Mouse (Mus musculus) c-Kit-positive CD71-positive TER-119-positive erythroid progenitor cells, embryonic 14.5 days (primary cell): ENCODE data around the gene Mrpl41.
A peak's percentile ranks its signal among the peaks of the same experiment; 100 is the strongest.
"Not testable (repeated sequence)": the region's sequence is repeated elsewhere in the genome, so short reads cannot be mapped to it uniquely, and the experiment has no call there.

ENCODE experiments used
- DNase-seq: peaks from one replicate; pipeline ENCODE4 v3.0.0-alpha.2; 2013; ENCODE audit warnings: low spot score

Mrpl41 gene

GRCm38 (mm10) chr2:24974906-24975703 is at the start of gene Mrpl41:
Gene Mrpl41 (minus strand): TSS chr2:24975098.
- peak; percentile 94 for DNase-seq

DNA sequence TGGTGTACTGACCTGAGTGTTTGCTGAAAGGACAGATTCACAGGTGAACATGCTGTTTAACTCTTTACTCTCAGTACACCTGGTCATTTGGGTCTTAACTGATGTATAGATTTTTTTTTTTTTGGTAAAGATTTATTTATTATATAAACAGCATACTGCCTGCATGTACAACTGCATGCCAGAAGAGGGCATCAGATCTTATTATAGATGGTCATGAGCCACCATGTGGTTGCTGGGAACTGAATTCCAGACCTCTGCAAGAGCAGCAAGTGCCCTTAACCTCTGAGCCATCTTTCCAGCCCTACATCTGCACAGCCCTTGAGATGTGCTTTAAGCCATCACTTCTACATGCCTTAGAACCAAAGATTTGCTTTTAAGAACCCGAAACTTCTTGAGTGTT is 47.8 kb upstream of the Mrpl41 start:
- DNase-seq = no peak

DNA sequence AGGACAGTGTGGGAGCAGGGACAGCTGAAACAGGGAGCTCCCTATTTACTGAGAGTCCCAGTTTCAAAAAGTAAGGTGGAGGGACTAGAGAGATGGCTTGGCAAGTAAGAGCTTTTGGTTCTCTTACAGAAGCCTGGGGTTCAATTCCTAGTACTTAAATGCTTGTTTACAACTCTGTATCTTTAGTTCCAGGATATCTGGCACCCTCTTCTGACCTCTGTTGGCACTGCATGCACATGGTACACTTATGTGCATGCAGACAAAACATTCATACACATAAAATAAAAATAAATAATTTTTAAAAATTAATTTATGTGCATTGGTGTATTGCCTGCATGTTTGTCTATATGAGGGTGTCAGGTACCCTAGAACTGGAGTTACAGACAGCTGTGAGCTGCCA is 33.4 kb upstream of the Mrpl41 start:
- peak; percentile 26 for DNase-seq

DNA sequence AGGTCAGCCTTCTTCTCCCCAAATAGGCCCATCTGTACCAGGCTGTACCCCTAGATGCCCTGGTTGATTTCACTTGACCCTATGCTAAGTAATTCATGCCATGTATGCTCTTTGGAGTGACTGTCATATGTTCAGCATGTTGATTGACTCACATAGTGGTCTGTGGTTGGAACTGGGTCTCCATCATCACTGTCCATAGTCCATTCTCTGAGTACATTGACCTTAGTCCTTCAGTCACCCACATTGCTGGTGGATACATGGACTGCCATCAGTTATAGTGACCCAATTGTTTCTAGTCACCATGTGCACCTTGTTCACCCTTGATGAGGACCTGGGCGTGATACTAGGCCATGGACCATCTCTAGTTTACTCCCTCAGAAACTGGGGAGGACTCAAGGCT is 31.9 kb upstream of the Mrpl41 start:
- no peak for DNase-seq

DNA sequence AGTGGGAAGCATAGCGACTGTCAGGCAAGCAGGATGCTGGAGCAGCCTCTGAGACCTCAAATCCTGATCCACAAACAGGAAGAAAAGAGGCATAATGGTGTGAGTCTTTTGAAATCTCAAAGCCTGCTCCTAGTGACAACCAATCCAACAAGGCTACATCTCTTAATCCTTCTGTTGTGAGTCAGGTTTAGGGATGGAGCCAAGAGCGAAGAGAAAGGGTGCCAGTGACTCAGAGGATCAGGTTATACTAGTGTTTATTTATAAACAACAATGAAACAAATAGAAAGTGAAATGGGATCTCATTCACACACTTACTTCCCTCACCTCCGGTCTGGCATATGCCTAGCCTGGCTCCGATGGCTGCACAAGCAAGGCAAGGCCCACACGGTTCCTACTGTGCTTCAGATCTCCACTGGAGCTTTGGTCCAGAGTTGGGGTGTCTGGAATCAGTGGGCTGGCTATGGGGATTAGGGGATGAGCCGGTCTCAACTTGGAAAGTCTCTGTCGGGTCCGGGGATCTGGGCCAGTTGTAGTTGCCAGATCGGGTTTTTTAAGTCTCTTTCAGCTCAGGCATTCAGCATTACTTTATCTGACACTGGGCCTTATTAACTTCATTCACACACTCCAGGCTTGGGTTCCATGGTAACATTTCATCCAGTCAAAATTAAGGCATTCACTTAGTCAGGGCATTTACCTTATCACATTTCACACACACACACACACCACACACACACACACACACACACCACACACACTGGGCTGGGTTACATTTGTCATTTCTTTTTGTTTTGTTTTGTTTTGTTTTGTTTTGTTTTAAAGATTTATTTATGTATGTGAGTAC is 29.3 kb upstream of the Mrpl41 start:
- DNase-seq = peak; percentile 18

DNA sequence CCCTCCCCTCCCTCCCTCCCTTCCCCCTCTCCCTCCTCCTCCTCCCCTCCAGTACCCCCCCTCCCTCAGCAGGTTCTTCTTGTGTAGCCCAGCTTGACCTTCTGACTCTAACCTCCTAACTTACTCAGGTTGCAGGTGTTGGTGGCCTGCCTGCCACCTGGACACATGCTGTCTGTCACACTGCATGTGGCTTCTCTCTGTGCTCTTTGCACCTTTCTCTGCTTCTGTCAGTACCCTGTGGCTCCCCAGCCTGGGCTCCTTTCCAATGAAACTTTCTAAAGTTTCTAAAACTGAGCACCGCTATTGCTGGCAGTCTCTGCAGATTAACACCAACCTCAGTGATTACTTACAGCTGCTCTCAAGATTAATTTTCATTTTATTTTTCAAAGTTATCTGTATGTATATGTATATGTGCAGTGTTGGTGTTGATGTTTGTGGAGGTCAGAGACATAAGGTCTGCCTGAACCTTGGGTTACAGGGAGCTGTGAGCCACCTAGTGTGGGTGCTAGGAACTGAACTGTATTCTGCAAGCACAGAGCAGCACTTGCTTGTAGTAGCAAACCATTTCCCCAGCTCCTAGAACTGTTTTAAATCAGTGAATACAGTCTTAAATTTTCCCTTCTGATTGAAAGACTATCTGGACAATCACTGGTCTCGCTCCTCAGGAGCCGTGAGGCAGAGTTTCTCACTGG is 25.8 kb upstream of the Mrpl41 start:
- DNase-seq = no peak

DNA sequence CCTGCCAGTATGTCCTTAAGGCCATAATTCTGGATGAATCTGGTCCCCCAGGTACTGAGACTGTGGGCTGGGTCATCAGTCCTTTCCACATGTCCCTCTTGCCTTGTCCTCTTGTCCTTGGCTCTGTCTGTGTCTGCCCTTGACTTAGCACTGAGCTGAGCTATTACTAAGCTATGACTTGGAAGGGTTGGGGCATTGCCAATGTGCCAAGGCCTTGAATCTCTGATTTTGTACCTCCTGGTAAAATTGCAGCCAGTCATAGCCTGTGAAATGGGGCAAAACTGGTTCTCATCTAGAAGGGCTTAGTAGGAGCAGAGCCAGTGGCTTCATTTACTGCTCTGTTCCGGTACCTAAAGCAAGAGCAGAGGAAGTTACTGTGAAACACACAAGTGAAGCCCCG is 21.6 kb upstream of the Mrpl41 start:
- DNase-seq = no peak

DNA sequence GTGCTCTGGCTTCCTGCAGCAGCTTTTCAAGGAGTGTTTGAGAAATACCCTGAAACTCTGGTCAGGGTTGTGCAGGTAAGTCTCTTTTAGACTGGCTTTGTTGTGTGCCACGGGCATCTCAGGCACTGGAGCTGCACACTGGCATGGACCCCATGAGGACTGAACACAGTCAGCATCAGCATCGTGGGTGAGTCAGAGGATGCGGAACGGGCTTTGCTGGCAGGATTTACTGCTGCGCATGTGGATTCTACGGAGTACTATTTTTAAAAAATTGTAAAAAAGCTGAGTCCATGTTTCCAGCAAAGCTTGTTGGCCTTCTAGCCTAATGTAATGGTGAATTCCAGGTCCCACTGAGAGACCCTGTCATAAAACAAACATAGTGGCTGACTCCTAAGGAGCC is 20.4 kb upstream of the Mrpl41 start:
- no peak for DNase-seq

- no peak for DNase-seq
These were observed 12.9 kb upstream of the Mrpl41 start for GRCm38 (mm10) chr2:24987762-24988161.

DNA sequence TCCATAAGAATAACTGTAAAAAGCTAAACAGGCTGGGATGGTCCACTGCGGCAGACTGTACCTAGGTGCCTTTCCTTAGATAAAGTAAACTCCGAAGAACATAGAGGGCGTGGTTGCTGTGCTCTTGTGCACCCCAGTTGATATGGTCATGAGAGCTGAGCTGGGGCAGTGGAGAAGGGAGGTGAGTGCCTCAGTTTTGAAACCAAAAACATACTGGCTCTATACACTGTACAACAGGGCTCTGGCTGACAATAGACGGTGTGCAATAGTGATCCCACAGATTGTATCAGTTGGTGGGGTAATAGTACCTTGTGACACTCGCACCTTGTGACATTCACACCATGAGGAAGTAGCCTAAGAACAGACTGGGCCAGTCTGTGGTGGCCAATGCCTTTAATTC is 2.1 kb upstream of the Mrpl41 start:
- peak; percentile 77 for DNase-seq

DNA sequence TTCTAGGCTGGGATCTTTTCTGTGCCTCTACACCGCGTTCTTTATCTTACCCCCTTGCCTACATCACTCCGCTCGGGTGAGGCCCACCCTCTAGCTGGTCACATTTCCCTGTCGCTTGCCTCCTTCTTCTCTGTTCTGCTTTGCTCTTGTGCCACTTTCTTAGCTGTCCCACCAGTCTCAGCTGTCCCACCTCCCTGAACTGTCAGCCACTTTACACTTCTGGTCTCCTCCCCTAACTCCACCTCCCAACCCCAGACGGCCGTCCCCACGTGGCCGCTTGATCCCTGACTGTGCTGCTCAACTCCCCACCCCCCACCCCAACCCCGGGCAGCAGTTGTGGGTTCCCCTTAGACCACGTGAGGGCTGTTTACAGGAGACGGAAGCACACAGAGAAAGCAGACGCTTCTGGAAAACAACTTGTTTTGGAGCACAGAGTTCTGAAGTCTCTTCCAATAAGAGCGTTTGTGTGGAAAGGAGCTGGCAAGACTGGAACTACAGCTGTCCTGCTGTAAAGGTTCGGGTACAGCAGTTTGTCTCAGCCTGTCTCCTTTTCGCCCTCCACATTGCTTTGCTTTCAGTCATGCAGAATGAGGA is 903 bp upstream of the Mrpl41 start, which contains the start of gene Pnpla7:
Pnpla7 (plus strand) TSS at position 330 of the 594 bp plus-strand sequence.
- peak; percentile 82 for DNase-seq

- DNase-seq = not testable (repeated sequence)
These were observed 446 bp downstream of the Mrpl41 start for GRCm38 (mm10) chr2:24974452-24974851.

DNA sequence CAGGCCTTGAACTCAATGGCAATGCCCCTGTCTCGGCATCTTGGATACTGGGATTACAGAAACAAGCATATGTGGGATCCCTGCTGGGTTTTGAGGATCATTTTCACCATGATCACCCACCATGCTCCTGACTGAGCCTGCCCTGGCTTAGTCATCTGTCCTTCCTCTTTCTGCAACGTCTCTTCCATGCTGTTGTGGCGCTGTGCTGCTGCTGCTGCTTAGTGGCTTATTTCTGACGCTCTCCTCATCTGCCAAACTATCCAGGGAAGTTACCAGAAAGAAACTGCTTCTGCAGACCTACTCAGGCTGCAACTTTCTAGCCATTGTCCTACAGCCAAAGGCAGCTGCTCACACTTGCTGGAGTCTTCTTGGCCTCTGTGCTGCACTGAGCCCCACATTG is 4.5 kb downstream of the Mrpl41 start:
- DNase-seq = no peak

GRCm38 (mm10) chr2:24962304-24963000 is 12.4 kb downstream of the Mrpl41 start, which contains the start of gene Dph7:
Gene Dph7 (plus strand): TSS chr2:24962400.
- DNase-seq = peak; percentile 83

DNA sequence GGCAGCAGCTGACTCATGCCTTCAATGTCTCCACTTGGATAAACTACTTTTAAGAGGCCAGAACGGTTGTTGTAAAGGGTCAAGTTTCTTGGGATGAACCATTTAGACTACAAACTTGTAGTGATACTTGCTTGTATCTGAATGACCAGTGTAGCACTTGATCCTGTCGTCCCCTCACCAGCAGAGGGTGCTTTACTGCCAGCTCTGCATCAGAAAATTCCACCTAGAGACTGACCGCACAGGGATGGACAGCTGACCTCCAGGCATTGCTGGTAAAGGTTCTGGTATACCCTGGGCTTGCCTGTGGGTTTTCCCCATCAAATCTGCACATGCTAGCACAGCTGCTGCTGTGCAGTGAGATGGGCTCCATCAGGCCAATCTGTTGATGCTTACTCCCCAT is 14.0 kb downstream of the Mrpl41 start:
- DNase-seq = no peak

DNA sequence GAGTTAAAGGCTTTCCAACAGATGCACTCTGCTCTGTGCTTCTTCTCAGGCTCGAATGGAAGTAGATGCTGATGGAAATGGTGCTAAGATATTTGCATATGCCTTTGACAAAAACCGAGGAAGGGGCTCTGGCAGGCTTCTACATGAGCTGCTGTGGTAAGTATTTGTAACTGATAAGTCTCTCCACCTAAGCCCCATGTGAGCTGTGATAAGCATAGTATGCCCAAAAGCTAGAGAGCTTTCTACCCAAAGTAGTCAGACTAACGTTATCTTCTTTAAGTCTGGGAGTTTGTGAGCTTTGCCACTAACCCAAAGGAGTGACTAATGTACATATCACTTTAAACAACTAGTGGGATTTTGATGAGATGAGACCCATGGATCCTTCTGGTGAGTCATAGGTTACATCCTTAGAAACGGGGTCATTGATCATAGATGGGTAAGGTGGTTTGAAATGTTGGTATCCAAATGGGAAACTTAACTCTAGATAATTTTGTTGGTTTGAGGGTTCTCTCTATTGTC is 22.3 kb downstream of the Mrpl41 start:
- no peak for DNase-seq

DNA sequence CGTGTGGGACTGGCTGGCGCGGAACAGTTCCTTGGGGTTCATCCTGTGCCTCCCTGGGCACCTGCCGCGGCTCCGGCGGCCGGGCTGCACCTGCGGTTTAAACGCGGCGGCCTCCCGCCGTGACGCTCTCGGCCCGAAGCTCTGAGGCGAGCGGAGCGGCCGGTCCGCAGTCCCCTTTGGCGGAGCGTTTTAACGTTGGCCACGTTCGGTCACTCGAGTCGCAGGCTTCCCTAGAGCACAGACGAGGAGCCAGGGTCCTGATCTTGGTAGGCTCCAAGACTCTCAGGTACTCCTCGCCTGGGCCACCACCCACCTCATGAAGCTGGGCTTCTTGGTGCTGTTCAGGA is 24.7 kb downstream of the Mrpl41 start:
- DNase-seq = no peak

DNA sequence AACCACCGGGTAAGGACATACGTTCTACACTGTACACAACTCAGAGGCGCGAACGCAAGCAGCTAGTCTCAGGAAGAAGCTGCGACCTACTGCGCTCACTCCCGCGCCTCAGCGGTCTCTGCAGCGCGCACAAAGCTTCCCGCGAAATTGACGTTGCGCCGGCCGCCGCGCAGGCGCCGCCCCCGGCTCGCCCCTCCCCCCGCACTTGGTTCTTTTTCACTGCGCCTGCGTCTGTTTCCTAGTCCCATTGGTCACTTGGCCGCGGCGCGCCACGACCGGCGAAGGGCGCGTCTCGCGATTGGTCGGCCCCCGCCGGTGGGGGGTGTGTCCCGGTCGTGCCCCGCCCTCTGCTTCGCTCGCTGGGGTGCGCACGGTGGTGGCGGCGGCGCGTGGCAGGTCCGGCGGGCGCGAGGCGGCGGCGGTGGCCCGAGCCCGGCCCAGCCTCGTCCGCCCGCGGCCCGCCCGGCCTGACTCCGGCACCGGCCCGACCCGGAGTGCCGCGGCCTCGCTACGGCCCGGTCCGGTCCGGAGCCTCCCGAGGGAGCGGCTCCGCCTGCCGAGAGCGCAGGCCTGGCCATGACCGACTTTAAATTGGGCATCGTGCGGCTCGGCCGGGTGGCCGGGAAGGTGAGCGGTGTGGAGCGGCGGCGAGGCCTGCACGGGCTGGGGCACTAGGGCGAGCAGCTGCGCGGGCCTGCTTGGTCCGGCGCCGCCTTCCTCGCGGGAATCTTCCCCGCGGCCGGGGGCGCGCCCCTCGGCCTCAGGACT is 25.3 kb downstream of the Mrpl41 start, which contains the start of gene Zmynd19:
Zmynd19 (plus strand) TSS at position 372 of the 768 bp plus-strand sequence.
- peak; percentile 94 for DNase-seq

GRCm38 (mm10) chr2:24944304-24944703 is 30.6 kb downstream of the Mrpl41 start:
- not testable (repeated sequence) for DNase-seq

GRCm38 (mm10) chr2:24942092-24942491 is 32.8 kb downstream of the Mrpl41 start:
- DNase-seq = no peak
